Mouse (Mus musculus): ENCODE results near the gene Palm3.
"Not testable (repeated sequence)": the region's sequence is repeated elsewhere in the genome, so short reads cannot be mapped to it uniquely, and the experiment has no call there.

Gene Palm3

GRCm38 (mm10) chr8:84021096-84021495 lies at the start of gene Palm3:
Palm3 (plus strand) TSS chr8:84021471.
- in situ Hi-C loops (cut with MboI; ENCODE audit: low pct_unique_long_range_greater_than_20kb in 1 of 2, low sequenced_read_pairs in 2 of 2, unreplicated experiment in 1 of 2), result no loop called here

- in situ Hi-C loops (cut with MboI; ENCODE audit: low pct_unique_long_range_greater_than_20kb in 1 of 2, low sequenced_read_pairs in 2 of 2, unreplicated experiment in 1 of 2), result no loop called here
Measured at GRCm38 (mm10) chr8:83971661-83972060, 49.6 kb upstream of the Palm3 start.

GRCm38 (mm10) chr8:83972150-83973120 lies 48.8 kb upstream of the Palm3 start, which contains the start of gene Prkaca:
Prkaca (plus strand) TSS chr8:83972993.
- in situ Hi-C loops (cut with MboI; ENCODE audit: low pct_unique_long_range_greater_than_20kb in 1 of 2, low sequenced_read_pairs in 2 of 2, unreplicated experiment in 1 of 2), result no loop called here

- in situ Hi-C loops (cut with MboI; ENCODE audit: low pct_unique_long_range_greater_than_20kb in 1 of 2, low sequenced_read_pairs in 2 of 2, unreplicated experiment in 1 of 2), result no loop called here
Measured at GRCm38 (mm10) chr8:83973161-83974031, 47.9 kb upstream of the Palm3 start.

GRCm38 (mm10) chr8:83974521-83974920 lies 46.8 kb upstream of the Palm3 start:
- in situ Hi-C loops (cut with MboI; ENCODE audit: low pct_unique_long_range_greater_than_20kb in 1 of 2, low sequenced_read_pairs in 2 of 2, unreplicated experiment in 1 of 2), result no loop called here

- in situ Hi-C loops (cut with MboI; ENCODE audit: low pct_unique_long_range_greater_than_20kb in 1 of 2, low sequenced_read_pairs in 2 of 2, unreplicated experiment in 1 of 2), result no loop called here
Measured at GRCm38 (mm10) chr8:83976101-83976630, 45.1 kb upstream of the Palm3 start.

- in situ Hi-C loops (cut with MboI; ENCODE audit: low pct_unique_long_range_greater_than_20kb in 1 of 2, low sequenced_read_pairs in 2 of 2, unreplicated experiment in 1 of 2), result no loop called here
Measured at GRCm38 (mm10) chr8:83976779-83977350, 44.4 kb upstream of the Palm3 start.

- in situ Hi-C loops (cut with MboI; ENCODE audit: low pct_unique_long_range_greater_than_20kb in 1 of 2, low sequenced_read_pairs in 2 of 2, unreplicated experiment in 1 of 2), result no loop called here
Measured at GRCm38 (mm10) chr8:83977646-83978045, 43.6 kb upstream of the Palm3 start.

- in situ Hi-C loops (cut with MboI; ENCODE audit: low pct_unique_long_range_greater_than_20kb in 1 of 2, low sequenced_read_pairs in 2 of 2, unreplicated experiment in 1 of 2), result no loop called here
Measured at GRCm38 (mm10) chr8:83978200-83978599, 43.1 kb upstream of the Palm3 start.

GRCm38 (mm10) chr8:83980250-83980649 lies 41.0 kb upstream of the Palm3 start:
- in situ Hi-C loops (cut with MboI; ENCODE audit: low pct_unique_long_range_greater_than_20kb in 1 of 2, low sequenced_read_pairs in 2 of 2, unreplicated experiment in 1 of 2), result no loop called here

- in situ Hi-C loops (cut with MboI; ENCODE audit: low pct_unique_long_range_greater_than_20kb in 1 of 2, low sequenced_read_pairs in 2 of 2, unreplicated experiment in 1 of 2), result no loop called here
Measured at GRCm38 (mm10) chr8:83980845-83981244, 40.4 kb upstream of the Palm3 start.

GRCm38 (mm10) chr8:83981533-83981932 lies 39.7 kb upstream of the Palm3 start:
- in situ Hi-C loops (cut with MboI; ENCODE audit: low pct_unique_long_range_greater_than_20kb in 1 of 2, low sequenced_read_pairs in 2 of 2, unreplicated experiment in 1 of 2), result no loop called here

GRCm38 (mm10) chr8:83982449-83982848 lies 38.8 kb upstream of the Palm3 start:
- in situ Hi-C loops (cut with MboI; ENCODE audit: low pct_unique_long_range_greater_than_20kb in 1 of 2, low sequenced_read_pairs in 2 of 2, unreplicated experiment in 1 of 2), result no loop called here

GRCm38 (mm10) chr8:83983222-83983621 lies 38.0 kb upstream of the Palm3 start:
- in situ Hi-C loops (cut with MboI; ENCODE audit: low pct_unique_long_range_greater_than_20kb in 1 of 2, low sequenced_read_pairs in 2 of 2, unreplicated experiment in 1 of 2), result not testable (repeated sequence)

- in situ Hi-C loops (cut with MboI; ENCODE audit: low pct_unique_long_range_greater_than_20kb in 1 of 2, low sequenced_read_pairs in 2 of 2, unreplicated experiment in 1 of 2), result no loop called here
Measured at GRCm38 (mm10) chr8:83989243-83989642, 32.0 kb upstream of the Palm3 start.

GRCm38 (mm10) chr8:83990170-83990569 lies 31.1 kb upstream of the Palm3 start:
- in situ Hi-C loops (cut with MboI; ENCODE audit: low pct_unique_long_range_greater_than_20kb in 1 of 2, low sequenced_read_pairs in 2 of 2, unreplicated experiment in 1 of 2), result no loop called here

- in situ Hi-C loops (cut with MboI; ENCODE audit: low pct_unique_long_range_greater_than_20kb in 1 of 2, low sequenced_read_pairs in 2 of 2, unreplicated experiment in 1 of 2), result no loop called here
Measured at GRCm38 (mm10) chr8:83992488-83992887, 28.8 kb upstream of the Palm3 start.

- in situ Hi-C loops (cut with MboI; ENCODE audit: low pct_unique_long_range_greater_than_20kb in 1 of 2, low sequenced_read_pairs in 2 of 2, unreplicated experiment in 1 of 2), result no loop called here
Measured at GRCm38 (mm10) chr8:83994030-83994429, 27.2 kb upstream of the Palm3 start.

GRCm38 (mm10) chr8:83995973-83996372 lies 25.3 kb upstream of the Palm3 start:
- in situ Hi-C loops (cut with MboI; ENCODE audit: low pct_unique_long_range_greater_than_20kb in 1 of 2, low sequenced_read_pairs in 2 of 2, unreplicated experiment in 1 of 2), result no loop called here
